Mouse (Mus musculus) ES-Bruce4 (cell line): ENCODE measurements at regions not wholly inside any gene's neighbourhood (a gene's known extent, or its start where the extent isn't known, plus 50 kb on each side); places are given as distances from the start of the nearest gene placed in this dataset.

ENCODE experiments used
- CTCF ChIP-seq: IDR thresholded peaks from one replicate; pipeline ENCODE4 v1.8.1; 2011; ENCODE audit warnings: low read depth, low read length
- POLR2A ChIP-seq: IDR thresholded peaks from one replicate; pipeline ENCODE4 v1.8.1; 2011; ENCODE audit warnings: low read length; ENCODE audit not compliant: insufficient read depth

DNA sequence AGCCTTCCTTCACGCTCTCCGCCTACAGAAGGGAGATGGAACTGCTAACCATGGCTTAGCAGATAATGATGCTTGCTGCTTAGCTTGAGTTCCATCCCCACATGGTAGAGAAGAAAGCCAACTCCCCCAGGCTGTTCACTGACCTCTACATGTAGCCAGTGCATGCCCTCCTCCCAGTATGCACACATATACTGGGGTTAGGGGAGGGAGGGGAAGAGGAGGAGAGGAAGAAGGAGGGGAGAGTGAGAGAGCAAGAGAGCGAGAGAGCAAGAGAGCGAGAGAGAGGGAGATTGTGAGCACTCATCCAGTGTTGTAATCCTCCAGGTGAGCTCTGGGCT is 79.3 kb upstream of the Actrt2 start:
- TF ChIP-seq CTCF = no peak
- TF ChIP-seq POLR2A = no peak
